Mouse (Mus musculus): ENCODE data around the gene Myo7a. TPM values are rescaled to one million over a fixed set of nuclear protein-coding genes. Genes with fewer than 3 reads are reported as not detected.

The Myo7a gene
- polyA plus RNA-seq, 1 experiment: 8.0 TPM

DNA sequence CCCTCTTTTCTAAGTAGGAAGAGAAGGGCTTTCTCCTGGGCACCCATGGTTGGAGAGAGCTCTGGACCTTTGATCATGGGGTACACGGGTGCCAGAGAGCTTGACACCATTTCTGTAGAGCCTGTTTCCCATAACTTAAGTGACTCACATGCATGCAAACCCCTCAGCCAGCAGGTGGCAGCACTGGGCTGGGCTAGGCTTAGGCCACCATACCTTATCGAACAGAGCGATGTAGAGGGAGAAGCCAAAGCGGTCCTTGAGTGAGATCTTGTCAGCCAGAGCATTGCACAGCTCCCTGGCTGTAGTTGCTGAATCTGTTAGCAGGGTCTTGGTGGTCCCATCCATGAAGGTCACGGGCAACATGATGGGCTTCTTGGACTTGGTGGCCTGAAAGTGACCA, 47.7 kb downstream of the Myo7a start:
- TF ChIP-seq POLR2A (IDR thresholded peaks at IDR 0.05; ENCODE audit: insufficient read depth, low read length) (no peak), EP300 (IDR thresholded peaks at IDR 0.05; ENCODE audit: insufficient read depth, low read depth, low read length) (no peak), CTCF (IDR thresholded peaks at IDR 0.05; ENCODE audit: low read depth, low read length) (peak; percentile 99)
- Histone ChIP-seq H3K27me3 (ENCODE audit: control insufficient read depth, insufficient read depth, low read length, poor library complexity, severe bottlenecking) (no peaks in the 10 kb centered on the region), H3K36me3 (ENCODE audit: control insufficient read depth, insufficient read depth, low read length, poor library complexity, severe bottlenecking) (no peaks in the 10 kb centered on the region), H3K9me3 (replicated peaks; ENCODE audit: control insufficient read depth, insufficient read depth, low read length, poor library complexity, severe bottlenecking) (no peaks in the 10 kb centered on the region), H3K9ac (ENCODE audit: low read depth, poor library complexity, severe bottlenecking) (no peak overlapping the region), H3K27ac (ENCODE audit: insufficient read depth, low read length) (no peak overlapping the region), H3K4me1 (ENCODE audit: control insufficient read depth, insufficient read depth, low read length) (no peaks in the 10 kb centered on the region), H3K4me3 (ENCODE audit: low read depth, low read length) (no peak overlapping the region)

DNA sequence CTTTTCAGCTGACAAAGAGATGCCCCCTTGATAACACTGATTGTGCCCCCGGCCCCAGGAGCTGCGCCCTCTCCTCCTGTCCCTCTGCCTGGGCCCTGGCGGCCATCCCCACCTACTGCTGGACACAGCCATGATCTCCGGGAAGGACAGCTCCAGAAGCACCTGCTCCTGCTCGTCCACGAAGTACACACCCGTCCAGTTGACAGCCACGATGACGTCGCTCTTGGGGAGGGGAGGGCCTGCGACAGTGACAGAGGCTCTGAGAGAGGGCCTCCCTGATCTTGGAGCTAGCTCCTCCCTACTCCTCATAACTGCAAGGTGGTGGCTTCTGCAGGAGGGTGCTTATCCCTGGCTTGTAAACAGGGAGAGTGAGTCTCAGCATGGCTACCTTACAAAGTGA, 53.1 kb downstream of the Myo7a start:
- no peak overlapping the region for H3K9ac ChIP-seq (ENCODE audit: low read depth, poor library complexity, severe bottlenecking)
- no peaks in the 10 kb centered on the region for H3K4me1 ChIP-seq (ENCODE audit: control insufficient read depth, insufficient read depth, low read length)
- no peaks in the 10 kb centered on the region for H3K36me3 ChIP-seq (ENCODE audit: control insufficient read depth, insufficient read depth, low read length, poor library complexity, severe bottlenecking)
- no peaks in the 10 kb centered on the region for H3K27me3 ChIP-seq (ENCODE audit: control insufficient read depth, insufficient read depth, low read length, poor library complexity, severe bottlenecking)
- no peak overlapping the region for H3K4me3 ChIP-seq (ENCODE audit: low read depth, low read length)
- H3K27ac ChIP-seq (ENCODE audit: insufficient read depth, low read length): no peak overlapping the region
- H3K9me3 ChIP-seq (replicated peaks; ENCODE audit: control insufficient read depth, insufficient read depth, low read length, poor library complexity, severe bottlenecking): no peaks in the 10 kb centered on the region
- no peak for TF ChIP-seq CTCF (IDR thresholded peaks at IDR 0.05; ENCODE audit: low read depth, low read length)
- TF ChIP-seq EP300 (IDR thresholded peaks at IDR 0.05; ENCODE audit: insufficient read depth, low read depth, low read length): no peak
- no peak for TF ChIP-seq POLR2A (IDR thresholded peaks at IDR 0.05; ENCODE audit: insufficient read depth, low read length)

DNA sequence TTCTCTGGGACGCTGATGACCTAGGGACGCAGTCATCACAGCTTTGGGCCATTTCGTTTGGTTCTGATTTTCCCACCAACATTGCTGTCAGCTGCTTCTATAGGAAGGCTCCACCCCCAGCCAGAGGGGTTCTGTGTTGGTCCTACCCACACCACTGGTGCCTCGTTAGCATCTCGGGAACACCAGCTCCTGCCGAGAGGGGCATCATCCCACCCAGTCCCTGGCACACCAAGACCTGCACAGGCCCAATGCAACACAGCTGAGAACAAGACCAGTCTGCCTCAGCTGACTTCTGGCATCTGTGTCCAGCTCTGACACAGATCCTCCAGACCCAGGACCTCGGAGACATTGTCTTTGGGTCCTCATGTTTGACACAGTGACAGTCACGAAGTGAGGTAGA, 64.4 kb downstream of the Myo7a start:
- Histone ChIP-seq H3K27me3 (ENCODE audit: control insufficient read depth, insufficient read depth, low read length, poor library complexity, severe bottlenecking) (no peaks in the 10 kb centered on the region), H3K9me3 (replicated peaks; ENCODE audit: control insufficient read depth, insufficient read depth, low read length, poor library complexity, severe bottlenecking) (no peaks in the 10 kb centered on the region), H3K36me3 (ENCODE audit: control insufficient read depth, insufficient read depth, low read length, poor library complexity, severe bottlenecking) (no peaks in the 10 kb centered on the region), H3K27ac (ENCODE audit: insufficient read depth, low read length) (no peak overlapping the region), H3K4me1 (ENCODE audit: control insufficient read depth, insufficient read depth, low read length) (no peaks in the 10 kb centered on the region), H3K4me3 (ENCODE audit: low read depth, low read length) (no peak overlapping the region), H3K9ac (ENCODE audit: low read depth, poor library complexity, severe bottlenecking) (no peak overlapping the region)
- TF ChIP-seq CTCF (IDR thresholded peaks at IDR 0.05; ENCODE audit: low read depth, low read length): no peak
- TF ChIP-seq POLR2A (IDR thresholded peaks at IDR 0.05; ENCODE audit: insufficient read depth, low read length): no peak
- TF ChIP-seq EP300 (IDR thresholded peaks at IDR 0.05; ENCODE audit: insufficient read depth, low read depth, low read length): no peak

DNA sequence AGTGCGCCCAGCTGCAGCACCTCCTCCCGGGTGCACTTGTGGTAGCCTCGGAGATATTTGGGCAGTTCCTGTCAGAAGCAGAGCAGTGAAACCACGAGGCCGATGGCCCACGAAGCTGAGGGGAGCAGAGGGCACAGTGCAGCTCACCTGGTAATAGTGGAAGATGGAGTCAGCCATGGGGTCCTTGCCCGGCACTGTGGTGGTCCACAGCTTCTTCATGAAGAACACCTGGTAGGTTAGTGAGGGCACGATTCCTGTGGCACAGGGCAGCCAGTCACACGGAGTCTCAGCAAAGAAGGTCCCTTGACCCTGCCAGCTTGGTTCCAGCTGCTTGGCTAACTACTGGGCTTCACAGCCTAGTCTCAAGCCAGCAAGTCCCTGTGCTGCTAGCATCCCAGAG, 64.9 kb downstream of the Myo7a start:
- TF ChIP-seq POLR2A (IDR thresholded peaks at IDR 0.05; ENCODE audit: insufficient read depth, low read length): no peak
- TF ChIP-seq EP300 (IDR thresholded peaks at IDR 0.05; ENCODE audit: insufficient read depth, low read depth, low read length): no peak
- TF ChIP-seq CTCF (IDR thresholded peaks at IDR 0.05; ENCODE audit: low read depth, low read length): no peak

DNA sequence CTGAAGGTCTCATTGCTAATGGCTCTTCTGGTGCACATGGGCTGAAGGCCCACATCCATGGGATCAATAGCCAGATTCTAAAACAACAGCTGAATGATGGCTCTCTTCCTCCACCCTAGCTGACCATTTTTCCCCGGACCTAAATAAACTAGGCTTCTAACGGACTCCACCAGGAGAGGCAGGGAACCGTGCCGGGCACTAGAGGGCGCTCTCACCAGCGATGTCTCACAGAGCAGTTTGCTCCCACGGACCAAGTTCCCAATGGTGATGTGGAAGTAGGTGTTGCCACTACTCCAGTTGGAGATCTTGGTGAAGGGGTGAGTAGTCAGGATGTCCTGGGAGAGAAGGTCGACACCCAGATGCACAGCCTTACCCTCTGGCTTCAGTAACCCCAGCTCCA, 67.3 kb downstream of the Myo7a start:
- H3K27me3 ChIP-seq (ENCODE audit: control insufficient read depth, insufficient read depth, low read length, poor library complexity, severe bottlenecking): no peaks in the 10 kb centered on the region
- TF ChIP-seq POLR2A (IDR thresholded peaks at IDR 0.05; ENCODE audit: insufficient read depth, low read length) (no peak), CTCF (IDR thresholded peaks at IDR 0.05; ENCODE audit: low read depth, low read length) (peak; percentile 98)
- no peaks in the 10 kb centered on the region for H3K9me3 ChIP-seq (replicated peaks; ENCODE audit: control insufficient read depth, insufficient read depth, low read length, poor library complexity, severe bottlenecking)
- no peak overlapping the region for H3K9ac ChIP-seq (ENCODE audit: low read depth, poor library complexity, severe bottlenecking)
- no peak overlapping the region for H3K27ac ChIP-seq (ENCODE audit: insufficient read depth, low read length)
- no peaks in the 10 kb centered on the region for H3K36me3 ChIP-seq (ENCODE audit: control insufficient read depth, insufficient read depth, low read length, poor library complexity, severe bottlenecking)
- no peaks in the 10 kb centered on the region for H3K4me1 ChIP-seq (ENCODE audit: control insufficient read depth, insufficient read depth, low read length)
- no peak overlapping the region for H3K4me3 ChIP-seq (ENCODE audit: low read depth, low read length)

More for the DNA sequence above, 64.9 kb downstream of the Myo7a start:
- Histone ChIP-seq H3K27me3 (ENCODE audit: control insufficient read depth, insufficient read depth, low read length, poor library complexity, severe bottlenecking) (no peaks in the 10 kb centered on the region), H3K4me3 (ENCODE audit: low read depth, low read length) (no peak overlapping the region), H3K4me1 (ENCODE audit: control insufficient read depth, insufficient read depth, low read length) (no peaks in the 10 kb centered on the region), H3K36me3 (ENCODE audit: control insufficient read depth, insufficient read depth, low read length, poor library complexity, severe bottlenecking) (no peaks in the 10 kb centered on the region), H3K9me3 (replicated peaks; ENCODE audit: control insufficient read depth, insufficient read depth, low read length, poor library complexity, severe bottlenecking) (no peaks in the 10 kb centered on the region), H3K9ac (ENCODE audit: low read depth, poor library complexity, severe bottlenecking) (no peak overlapping the region), H3K27ac (ENCODE audit: insufficient read depth, low read length) (no peak overlapping the region)

DNA sequence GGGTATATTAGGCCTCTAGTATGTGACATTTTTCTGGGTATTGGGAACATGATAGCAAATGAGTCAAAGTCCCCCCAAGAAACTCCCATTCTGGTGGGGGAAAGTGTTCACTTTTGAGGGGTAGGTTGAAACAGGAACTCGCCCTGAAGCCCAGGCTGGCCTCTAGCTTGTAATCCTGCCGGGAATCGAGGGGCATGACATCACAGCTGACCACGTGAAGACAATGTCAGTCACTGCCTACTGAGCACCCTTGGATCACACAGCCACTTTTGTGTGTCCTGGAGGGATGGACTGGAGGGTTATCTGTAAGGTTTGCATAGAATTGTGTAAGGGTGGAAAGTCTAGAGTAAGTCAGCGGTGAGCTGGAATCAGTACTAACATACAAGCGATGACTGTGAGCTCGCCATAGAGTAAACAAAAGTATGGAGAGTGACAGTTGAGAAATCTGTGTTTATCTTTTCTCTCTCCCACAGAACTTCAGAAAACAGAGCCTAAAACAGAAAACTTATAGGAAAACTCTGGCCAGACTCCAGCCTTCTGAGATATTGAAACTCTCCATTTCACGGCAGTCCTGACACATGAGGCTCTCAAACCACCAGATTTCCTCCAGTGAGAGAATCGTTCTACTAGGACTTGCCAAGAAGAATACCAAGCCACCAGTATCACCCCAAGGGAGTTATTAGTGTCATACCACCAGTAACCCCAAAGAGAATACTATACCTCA, 71.1 kb downstream of the Myo7a start:
- Histone ChIP-seq H3K36me3 (ENCODE audit: control insufficient read depth, insufficient read depth, low read length, poor library complexity, severe bottlenecking) (no peaks in the 10 kb centered on the region), H3K27me3 (ENCODE audit: control insufficient read depth, insufficient read depth, low read length, poor library complexity, severe bottlenecking) (no peaks in the 10 kb centered on the region), H3K4me3 (ENCODE audit: low read depth, low read length) (no peak overlapping the region), H3K27ac (ENCODE audit: insufficient read depth, low read length) (no peak overlapping the region), H3K9me3 (replicated peaks; ENCODE audit: control insufficient read depth, insufficient read depth, low read length, poor library complexity, severe bottlenecking) (no peaks in the 10 kb centered on the region), H3K9ac (ENCODE audit: low read depth, poor library complexity, severe bottlenecking) (no peak overlapping the region), H3K4me1 (ENCODE audit: control insufficient read depth, insufficient read depth, low read length) (no peaks in the 10 kb centered on the region)
- TF ChIP-seq POLR2A (IDR thresholded peaks at IDR 0.05; ENCODE audit: insufficient read depth, low read length): no peak
- TF ChIP-seq EP300 (IDR thresholded peaks at IDR 0.05; ENCODE audit: insufficient read depth, low read depth, low read length): no peak
- no peak for TF ChIP-seq CTCF (IDR thresholded peaks at IDR 0.05; ENCODE audit: low read depth, low read length)
